Mouse (Mus musculus) fibroblast of lung, adult 2 months (primary cell): ENCODE measurements around the gene Notch4.

ENCODE experiments used
- DNase-seq: peaks from one replicate; pipeline ENCODE4 v3.0.0-alpha.2; 2011; ENCODE audit warnings: low read depth

The Notch4 gene

GRCm38 (mm10) chr17:34593752-34594525 is 29.9 kb downstream of the Notch4 start:
- no peak for DNase-seq

GRCm38 (mm10) chr17:34596098-34596497 is 32.0 kb downstream of the Notch4 start:
- no peak for DNase-seq

GRCm38 (mm10) chr17:34597566-34598095 is 33.6 kb downstream of the Notch4 start, which contains the start of gene Ager:
Gene Ager, plus strand, starts transcription at chr17:34597862.
- DNase-seq = no peak

GRCm38 (mm10) chr17:34599891-34600290 is 35.8 kb downstream of the Notch4 start:
- no peak for DNase-seq

- DNase-seq = no peak
Observed at GRCm38 (mm10) chr17:34601796-34602195, 37.7 kb downstream of the Notch4 start.

GRCm38 (mm10) chr17:34603375-34604060 is 39.5 kb downstream of the Notch4 start, which contains the start of gene Rnf5:
Gene Rnf5, minus strand, starts transcription at chr17:34603690.
- peak; percentile 100 for DNase-seq

GRCm38 (mm10) chr17:34604061-34604508 is 40.0 kb downstream of the Notch4 start, which contains the start of gene Agpat1:
Gene Agpat1, plus strand, starts transcription at chr17:34604262.
- no peak for DNase-seq

GRCm38 (mm10) chr17:34604511-34605237 is 40.6 kb downstream of the Notch4 start:
- no peak for DNase-seq

- peak; percentile 78 for DNase-seq
Observed at GRCm38 (mm10) chr17:34605609-34606008, 41.5 kb downstream of the Notch4 start.

GRCm38 (mm10) chr17:34606186-34607039 is 42.3 kb downstream of the Notch4 start:
- DNase-seq = no peak

GRCm38 (mm10) chr17:34607997-34608396 is 43.9 kb downstream of the Notch4 start:
- no peak for DNase-seq

- no peak for DNase-seq
Observed at GRCm38 (mm10) chr17:34611050-34611449, 47.0 kb downstream of the Notch4 start.

- DNase-seq = no peak
Observed at GRCm38 (mm10) chr17:34613054-34613645, 49.1 kb downstream of the Notch4 start.

GRCm38 (mm10) chr17:34613830-34614229 is 49.8 kb downstream of the Notch4 start:
- DNase-seq = no peak

- DNase-seq = no peak
Observed at GRCm38 (mm10) chr17:34615871-34616270, 51.8 kb downstream of the Notch4 start, which contains the start of gene Egfl8. Gene Egfl8, minus strand, starts transcription at chr17:34615971.

- no peak for DNase-seq
Observed at GRCm38 (mm10) chr17:34618999-34619398, 54.9 kb downstream of the Notch4 start.

- no peak for DNase-seq
Observed at GRCm38 (mm10) chr17:34621006-34621405, 56.9 kb downstream of the Notch4 start.

- DNase-seq = no peak
Observed at GRCm38 (mm10) chr17:34623161-34623560, 59.1 kb downstream of the Notch4 start.

GRCm38 (mm10) chr17:34624981-34625380 is 60.9 kb downstream of the Notch4 start:
- DNase-seq = no peak

- DNase-seq = no peak
Observed at GRCm38 (mm10) chr17:34626062-34626772, 62.1 kb downstream of the Notch4 start.
